20 mouse cellular contexts compared by ENCODE assay signal in genomic region chr7:74688116-74688702, GRCm38 (mm10).
DNase-seq lines count a peak whose midpoint lies in the region; ATAC-seq and TF ChIP-seq lines count a peak whose summit lies in the region.
"Had no signal": no experiment of that assay in that cellular context is flagged by ENCODE, and none has a peak within 500 bp of the region (broad histone marks: within the 10 kb centered on the region; RNA-seq: fewer than 3 reads in every experiment).

No protein-coding gene starts in this region.

- no peaks in the 10 kb centered on the region for H3K9me3 ChIP-seq in forebrain, embryonic 10.5 days
- H3K9me3 ChIP-seq in forebrain, embryonic 15.5 days = no peaks in the 10 kb centered on the region
- H3K9me3 ChIP-seq in neural tube, embryonic 11.5 days (ENCODE audit: control insufficient read depth, low read length) = no peaks in the 10 kb centered on the region
- no peaks in the 10 kb centered on the region for H3K9me3 ChIP-seq in hindbrain, postnatal 0 days (ENCODE audit: low read length)
- no peaks in the 10 kb centered on the region for H3K9me3 ChIP-seq in limb, embryonic 10.5 days (replicated peaks)
- H3K9me3 ChIP-seq: embryonic facial prominence, embryonic 13.5 days; heart, embryonic 10.5 days had no signal

- no peak for ATAC-seq in forebrain, embryonic 15.5 days (replicated peaks)
- ATAC-seq in neural tube, embryonic 11.5 days (ENCODE audit: insufficient read depth, low FRiP score, low TSS enrichment) = 0 out of 2 replicates have a peak, but pooled peaks have one; percentile 20
- ATAC-seq in hindbrain, postnatal 0 days = peak; percentile 67; the same call in 1 of the 2 replicates
- ATAC-seq: CD4-positive, CD25-positive, alpha-beta regulatory T cell, adult 4 months; lung, postnatal 0 days had no signal

- WGBS in forebrain, embryonic 10.5 days = 76% methylated on average over 7 of the region's 7 CpGs
- 23% methylated on average over 7 of the region's 7 CpGs for WGBS in forebrain, embryonic 15.5 days
- whole genome bisulfite sequencing in neural tube, embryonic 11.5 days = 80% methylated on average over 7 of the region's 7 CpGs
- 61% methylated on average over 7 of the region's 7 CpGs for WGBS in hindbrain, postnatal 0 days
- WGBS in limb, embryonic 10.5 days = 81% methylated on average over 7 of the region's 7 CpGs

- H3K27ac ChIP-seq in forebrain, embryonic 10.5 days = 0 out of 2 replicates have a peak overlapping the region, but pooled peaks have one; percentile 56
- no peak overlapping the region for H3K27ac ChIP-seq in forebrain, embryonic 15.5 days (replicated peaks)
- H3K27ac ChIP-seq in neural tube, embryonic 11.5 days (ENCODE audit: low read depth, low read length) = no peak overlapping the region
- H3K27ac ChIP-seq in hindbrain, postnatal 0 days = no peak overlapping the region
- H3K27ac ChIP-seq in limb, embryonic 10.5 days = no peak overlapping the region
- H3K27ac ChIP-seq: embryonic facial prominence, embryonic 13.5 days; heart, embryonic 10.5 days had no signal

- H3K4me3 ChIP-seq in forebrain, embryonic 10.5 days = no peak overlapping the region
- no peak overlapping the region for H3K4me3 ChIP-seq in forebrain, embryonic 15.5 days
- no peak overlapping the region for H3K4me3 ChIP-seq in neural tube, embryonic 11.5 days (ENCODE audit: low read depth, low read length)
- H3K4me3 ChIP-seq in hindbrain, postnatal 0 days (ENCODE audit: low read length) = no peak overlapping the region
- no peak overlapping the region for H3K4me3 ChIP-seq in limb, embryonic 10.5 days
- H3K4me3 ChIP-seq: embryonic facial prominence, embryonic 13.5 days; heart, embryonic 10.5 days had no signal

- H3K27me3 ChIP-seq in forebrain, embryonic 10.5 days (ENCODE audit: poor library complexity, severe bottlenecking) = no peaks in the 10 kb centered on the region
- H3K27me3 ChIP-seq in forebrain, embryonic 15.5 days = no peaks in the 10 kb centered on the region
- H3K27me3 ChIP-seq in neural tube, embryonic 11.5 days (ENCODE audit: control insufficient read depth, insufficient read depth, low read length) = no peaks in the 10 kb centered on the region
- H3K27me3 ChIP-seq in hindbrain, postnatal 0 days (ENCODE audit: insufficient read depth, low read length) = no peaks in the 10 kb centered on the region
- H3K27me3 ChIP-seq in limb, embryonic 10.5 days (ENCODE audit: low read depth, poor library complexity, severe bottlenecking) = no peaks in the 10 kb centered on the region
- H3K27me3 ChIP-seq: embryonic facial prominence, embryonic 13.5 days; Patski had no signal

- no peak overlapping the region for H3K9ac ChIP-seq in forebrain, embryonic 15.5 days (replicated peaks)
- H3K9ac ChIP-seq in neural tube, embryonic 11.5 days (ENCODE audit: low read length) = no peak overlapping the region
- H3K9ac ChIP-seq in hindbrain, postnatal 0 days (replicated peaks; ENCODE audit: low read length) = no peak overlapping the region
- H3K9ac ChIP-seq: embryonic facial prominence, embryonic 13.5 days had no signal

- peak; percentile 29 for DNase-seq in forebrain, embryonic 10.5 days (ENCODE audit: extremely low spot score, low spot score)
- no peak for DNase-seq in neural tube, embryonic 11.5 days (ENCODE audit: low spot score)
- no peak for DNase-seq in neural tube, embryonic 10.5 days (ENCODE audit: extremely low spot score, low spot score)
- peak; percentile 56 for DNase-seq in hindbrain, postnatal 0 days (ENCODE audit: low spot score)
- DNase-seq in limb, embryonic 10.5 days (ENCODE audit: low spot score) = no peak
- no peak for DNase-seq in frontal cortex, postnatal 25 days (ENCODE audit: low spot score in 2 of 2)
- no peak for DNase-seq in thymus, postnatal 10 days (ENCODE audit: low spot score in 2 of 2)
- DNase-seq: adrenal gland, adult 8-10 months; cerebellum, adult 9-10 months; kidney, adult 18-20 months; kidney, postnatal 25 days; liver; right cerebral cortex, adult 18-20 months; thymus, postnatal 36 days had no signal

- H3K4me1 ChIP-seq in forebrain, embryonic 10.5 days = peaks cover 22% of the 10 kb centered on the region
- peaks cover 14% of the 10 kb centered on the region for H3K4me1 ChIP-seq in forebrain, embryonic 15.5 days
- peaks cover 5% of the 10 kb centered on the region for H3K4me1 ChIP-seq in neural tube, embryonic 11.5 days (ENCODE audit: control insufficient read depth, insufficient read depth, low read length)
- no peaks in the 10 kb centered on the region for H3K4me1 ChIP-seq in hindbrain, postnatal 0 days (ENCODE audit: insufficient read depth, low read length)
- peaks cover 12% of the 10 kb centered on the region for H3K4me1 ChIP-seq in limb, embryonic 10.5 days
- H3K4me1 ChIP-seq: heart, embryonic 10.5 days had no signal

- H3K4me2 ChIP-seq in forebrain, embryonic 15.5 days (replicated peaks) = no peak overlapping the region
- no peak overlapping the region for H3K4me2 ChIP-seq in neural tube, embryonic 11.5 days (ENCODE audit: low read depth)
- no peak overlapping the region for H3K4me2 ChIP-seq in hindbrain, postnatal 0 days (ENCODE audit: low read depth, low read length)
- H3K4me2 ChIP-seq: embryonic facial prominence, embryonic 13.5 days had no signal

- TF ChIP-seq CTCF in hindbrain, postnatal 0 days (IDR thresholded peaks at IDR 0.05; ENCODE audit: low read depth) = no peak

- H3K36me3 ChIP-seq in forebrain, embryonic 10.5 days (replicated peaks) = no peaks in the 10 kb centered on the region
- H3K36me3 ChIP-seq in forebrain, embryonic 15.5 days = no peaks in the 10 kb centered on the region
- no peaks in the 10 kb centered on the region for H3K36me3 ChIP-seq in neural tube, embryonic 11.5 days (ENCODE audit: control insufficient read depth, insufficient read depth, low read length)
- H3K36me3 ChIP-seq in hindbrain, postnatal 0 days (ENCODE audit: insufficient read depth, low read length) = no peaks in the 10 kb centered on the region
- H3K36me3 ChIP-seq in limb, embryonic 10.5 days = no peaks in the 10 kb centered on the region
- H3K36me3 ChIP-seq: embryonic facial prominence, embryonic 13.5 days; heart, embryonic 10.5 days had no signal

Comparison
In these comparisons a context has a peak if more than half of its experiments do, and no peak if none do; other contexts are left out.
1. DNase-seq: peak in forebrain, embryonic 10.5 days (single experiment) and hindbrain, postnatal 0 days (single experiment); none in neural tube, embryonic 11.5 days (single experiment), neural tube, embryonic 10.5 days (single experiment), limb, embryonic 10.5 days (single experiment), frontal cortex, postnatal 25 days (0 of 2) and thymus, postnatal 10 days (0 of 2).